Comparison of ENCODE assay signal across 27 mouse cellular contexts in the genomic region with DNA sequence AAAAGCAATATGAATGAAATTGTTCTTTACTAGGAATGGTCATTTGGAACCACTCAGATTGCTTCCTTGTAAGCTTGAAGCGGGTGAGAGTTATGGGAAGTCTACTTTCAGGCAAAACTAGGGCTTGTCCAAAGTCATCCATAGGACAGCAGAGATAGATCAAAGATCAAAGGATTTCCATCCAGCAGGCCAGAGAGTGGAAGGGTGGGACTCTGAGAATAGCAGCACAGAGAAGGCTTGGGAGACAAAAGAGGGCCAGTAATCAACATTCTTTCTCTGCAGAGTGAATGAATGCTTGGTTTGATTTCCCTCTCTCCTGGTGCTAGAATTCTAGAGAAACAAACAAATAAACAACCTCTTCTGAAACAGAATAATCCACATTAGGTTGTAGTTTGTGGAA.
"Had no signal": no experiment of that assay in that cellular context is flagged by ENCODE, and none has a peak within 500 bp of the region (broad histone marks: within the 10 kb centered on the region; RNA-seq: fewer than 3 reads in every experiment).

No protein-coding gene starts in this region.

- H3K4me2 ChIP-seq: heart, embryonic 12.5 days; hindbrain, embryonic 12.5 days; hindbrain, embryonic 14.5 days; kidney, embryonic 15.5 days; limb, embryonic 13.5 days; limb, embryonic 15.5 days; liver, embryonic 13.5 days; liver, embryonic 15.5 days had no signal

- H3K9me3 ChIP-seq: heart, embryonic 10.5 days; heart, embryonic 12.5 days; hindbrain, embryonic 10.5 days; hindbrain, embryonic 12.5 days; kidney, embryonic 15.5 days; limb, embryonic 13.5 days; limb, embryonic 15.5 days; liver, embryonic 13.5 days; liver, embryonic 15.5 days had no signal

- DNase-seq: gastrocnemius, adult 2 months; gastrocnemius, postnatal 10 days; gastrocnemius, postnatal 25 days; heart, adult 18-20 months; heart, postnatal 10 days; heart, postnatal 4 days; kidney, adult 11 months; kidney, adult 2 months; kidney, adult 9 months; kidney, postnatal 14 days; kidney, postnatal 36 days; layer of hippocampus, adult 9-11 months; layer of hippocampus, postnatal 36 days; left cerebral cortex, postnatal 4 days; liver, embryonic 13.5 days had no signal

- H3K27ac ChIP-seq: heart, embryonic 10.5 days; hindbrain, embryonic 10.5 days; hindbrain, embryonic 12.5 days; hindbrain, embryonic 14.5 days; kidney, embryonic 15.5 days; kidney, postnatal 0 days; limb, embryonic 13.5 days; limb, embryonic 15.5 days; liver, embryonic 13.5 days; liver, embryonic 15.5 days had no signal

- H3K4me1 ChIP-seq: limb, embryonic 15.5 days had no signal

- ATAC-seq: hindbrain, embryonic 16.5 days; intestine, embryonic 16.5 days had no signal

- H3K9ac ChIP-seq: heart, embryonic 12.5 days; hindbrain, embryonic 12.5 days; hindbrain, embryonic 14.5 days; kidney, embryonic 15.5 days; limb, embryonic 13.5 days; limb, embryonic 15.5 days; liver, embryonic 13.5 days; liver, embryonic 15.5 days had no signal

- H3K27me3 ChIP-seq: heart, embryonic 12.5 days; hindbrain, embryonic 12.5 days; kidney, embryonic 15.5 days; limb, embryonic 13.5 days; limb, embryonic 15.5 days; liver, embryonic 13.5 days; liver, embryonic 15.5 days had no signal

- H3K36me3 ChIP-seq: heart, embryonic 10.5 days; limb, embryonic 15.5 days; liver, embryonic 13.5 days; liver, embryonic 15.5 days had no signal

- H3K4me3 ChIP-seq: gastrocnemius, adult 2 months; heart, embryonic 10.5 days; heart, embryonic 12.5 days; hindbrain, embryonic 10.5 days; hindbrain, embryonic 12.5 days; kidney, embryonic 15.5 days; limb, embryonic 13.5 days; limb, embryonic 15.5 days; liver, embryonic 13.5 days; liver, embryonic 15.5 days had no signal
